Mouse (Mus musculus): ENCODE results near the gene Vars. TPM values are rescaled to one million over a fixed set of nuclear protein-coding genes. Genes with fewer than 3 reads are reported as not detected.

Vars gene
- polyA plus RNA-seq, 1 experiment = 43.7 TPM

DNA sequence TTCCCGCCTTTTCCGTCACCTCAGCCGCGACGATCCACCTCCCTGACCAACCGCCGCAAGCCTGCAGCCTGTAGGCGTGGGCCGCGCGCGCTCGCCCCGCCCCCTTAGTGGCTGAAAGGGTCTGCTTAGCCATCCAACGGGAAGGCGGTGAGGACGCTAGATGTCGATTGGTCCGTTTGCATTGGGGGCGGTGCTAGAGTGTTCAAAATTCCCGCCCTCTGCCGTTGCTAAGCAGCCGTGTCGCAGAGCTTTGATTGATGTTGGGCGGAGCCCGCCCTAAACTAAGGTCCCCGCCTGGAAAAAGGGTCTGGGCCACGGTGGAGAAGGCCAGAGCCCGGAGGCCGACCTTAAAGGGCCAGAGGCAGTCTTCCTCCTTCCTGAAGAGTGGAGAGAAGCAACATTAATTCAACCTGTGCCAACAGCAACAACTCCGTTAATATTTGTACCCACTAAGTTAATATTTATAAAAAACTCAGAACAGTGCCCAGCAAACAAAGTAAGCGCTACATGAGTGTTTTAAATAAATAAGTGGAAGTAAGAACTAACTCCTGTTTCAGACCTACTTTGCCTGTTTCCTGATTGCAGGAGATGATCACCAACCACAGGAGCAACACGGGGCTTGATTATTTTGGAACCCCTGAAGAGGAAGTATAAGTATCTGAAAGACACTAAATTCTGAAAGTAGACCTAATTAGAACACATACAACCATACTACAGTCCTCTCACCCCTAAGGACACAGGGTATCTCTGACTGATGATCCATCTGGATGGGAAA, 46.1 kb downstream of the Vars start, which contains the start of gene Msh5:
Gene Msh5, minus strand, starts transcription at position 65 of the 775 bp plus-strand sequence.
- H3K4me1 ChIP-seq (ENCODE audit: control insufficient read depth, insufficient read depth, low read length) = no peaks in the 10 kb centered on the region
- H3K27ac ChIP-seq (ENCODE audit: insufficient read depth, low read length) = no peak within 1 kb of the TSS
- no peak for TF ChIP-seq CTCF (IDR thresholded peaks at IDR 0.05; ENCODE audit: extremely low read depth, insufficient read depth, low read length)
- no peak for TF ChIP-seq POLR2A (IDR thresholded peaks at IDR 0.05; ENCODE audit: extremely low read depth, insufficient read depth, low read length)
- peak within 1 kb of the TSS; percentile 19 for H3K4me3 ChIP-seq (ENCODE audit: insufficient read depth, low read length)

DNA sequence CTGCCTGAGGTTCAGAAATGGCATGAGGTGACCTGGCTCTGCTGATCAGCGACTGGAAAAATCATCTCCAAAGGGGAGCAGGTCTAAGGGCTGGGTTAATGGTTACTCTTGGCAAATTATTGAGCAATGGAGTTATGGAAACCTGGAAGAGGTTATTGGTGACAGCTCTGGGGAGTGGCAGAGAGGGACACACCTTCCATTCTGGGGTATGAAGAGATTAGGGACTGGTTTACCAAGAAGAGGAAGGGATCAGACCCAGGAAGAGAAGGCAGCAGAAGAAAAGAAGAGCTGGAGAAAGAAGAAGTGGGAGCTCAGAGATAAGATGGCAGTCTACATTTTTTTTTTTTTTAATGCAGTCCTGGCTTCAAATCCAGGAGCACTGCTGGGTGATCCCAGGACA, 46.9 kb downstream of the Vars start:
- no peak overlapping the region for H3K27ac ChIP-seq (ENCODE audit: insufficient read depth, low read length)
- H3K4me1 ChIP-seq (ENCODE audit: control insufficient read depth, insufficient read depth, low read length) = no peaks in the 10 kb centered on the region
- H3K4me3 ChIP-seq (ENCODE audit: insufficient read depth, low read length) = no peak overlapping the region
- TF ChIP-seq POLR2A (IDR thresholded peaks at IDR 0.05; ENCODE audit: extremely low read depth, insufficient read depth, low read length) (no peak), CTCF (IDR thresholded peaks at IDR 0.05; ENCODE audit: extremely low read depth, insufficient read depth, low read length) (no peak)

DNA sequence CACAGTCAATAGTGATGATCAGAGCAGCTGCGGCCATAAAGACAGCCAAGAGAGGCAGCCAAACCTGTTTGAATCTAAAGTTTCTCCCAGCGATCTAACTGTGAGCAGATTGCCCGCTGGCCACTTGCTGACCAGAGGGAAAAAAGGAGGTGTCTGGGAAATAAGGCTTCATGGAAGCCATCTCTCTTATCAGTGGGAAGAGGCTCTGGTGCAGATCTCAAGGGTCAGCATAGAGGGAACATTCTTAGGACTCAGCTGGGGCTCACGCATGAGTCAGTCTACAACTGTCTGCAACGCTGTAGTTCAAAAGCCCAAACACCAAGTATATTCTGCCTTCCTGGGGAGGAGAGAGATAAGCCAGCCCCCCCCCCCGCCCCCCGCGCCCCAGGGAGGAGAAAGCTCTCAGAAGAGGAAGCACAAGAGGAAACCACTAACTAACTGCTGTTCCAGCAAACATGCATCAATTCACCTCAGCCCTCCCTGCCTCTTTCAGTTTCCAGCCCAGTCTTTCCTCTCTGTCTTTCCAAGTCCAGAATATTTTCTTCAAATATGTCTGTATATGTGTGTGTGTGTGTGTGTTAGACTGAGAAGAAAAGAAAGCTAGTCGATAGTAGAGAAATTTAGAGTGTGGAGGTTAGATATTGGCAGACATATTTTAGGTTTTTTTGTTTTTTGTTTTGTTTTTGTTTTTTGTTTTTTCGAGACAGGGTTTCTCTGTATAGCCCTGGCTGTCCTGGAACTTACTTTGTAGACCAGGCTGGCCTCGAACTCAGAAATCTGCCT, 47.6 kb downstream of the Vars start:
- TF ChIP-seq CTCF (IDR thresholded peaks at IDR 0.05; ENCODE audit: extremely low read depth, insufficient read depth, low read length) = no peak
- no peak overlapping the region for H3K27ac ChIP-seq (ENCODE audit: insufficient read depth, low read length)

DNA sequence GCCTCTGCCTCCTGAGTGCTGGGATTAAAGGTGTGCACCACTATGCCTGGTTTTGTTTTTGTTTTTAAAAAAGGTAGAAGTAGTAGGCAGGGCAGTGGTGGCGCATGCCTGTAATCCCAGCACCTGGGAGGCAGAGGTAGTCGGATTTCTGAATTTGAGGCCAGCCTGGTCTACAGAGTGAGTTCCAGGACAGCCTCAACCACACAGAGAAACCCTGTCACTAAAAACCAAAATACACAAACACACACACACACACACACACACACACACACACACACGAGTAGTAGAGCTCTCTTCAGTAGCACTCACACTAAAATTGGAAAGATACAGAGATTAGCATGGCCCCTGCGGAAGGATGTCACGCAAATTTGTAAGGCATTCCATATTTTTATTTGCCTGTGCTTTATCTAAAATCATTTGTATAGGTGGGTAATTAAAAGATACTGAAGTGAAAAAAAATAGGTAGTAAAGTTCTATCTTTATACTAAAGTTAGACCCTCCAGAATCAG, 48.2 kb downstream of the Vars start:
- no peak overlapping the region for H3K27ac ChIP-seq (ENCODE audit: insufficient read depth, low read length)
- no peaks in the 10 kb centered on the region for H3K4me1 ChIP-seq (ENCODE audit: control insufficient read depth, insufficient read depth, low read length)
- TF ChIP-seq POLR2A (IDR thresholded peaks at IDR 0.05; ENCODE audit: extremely low read depth, insufficient read depth, low read length) = no peak
- H3K4me3 ChIP-seq (ENCODE audit: insufficient read depth, low read length) = no peak overlapping the region

More for the DNA sequence above, 47.6 kb downstream of the Vars start:
- Histone ChIP-seq H3K4me3 (ENCODE audit: insufficient read depth, low read length) (no peak overlapping the region), H3K4me1 (ENCODE audit: control insufficient read depth, insufficient read depth, low read length) (no peaks in the 10 kb centered on the region)

DNA sequence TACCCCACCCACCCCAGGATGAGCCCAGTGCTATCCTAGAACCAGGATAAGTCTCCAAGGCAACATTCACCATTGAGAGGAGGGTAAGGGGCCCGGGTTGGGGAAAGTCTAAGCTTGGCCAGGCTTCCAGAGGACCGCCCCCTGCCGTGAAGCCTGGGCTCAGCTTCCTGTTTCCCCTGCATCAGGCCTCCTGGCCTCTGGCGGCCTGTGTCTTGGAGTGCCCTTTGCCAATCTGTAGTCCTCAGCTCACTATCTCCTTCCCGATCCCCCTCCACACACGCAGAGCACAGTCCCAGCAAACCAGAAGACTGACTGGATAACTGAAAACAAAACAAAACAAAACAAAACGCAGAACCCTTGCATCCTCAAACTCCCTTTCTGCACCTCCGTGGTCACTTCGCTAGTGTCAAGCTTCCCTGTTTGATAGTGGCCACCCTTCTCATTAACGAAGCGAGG, 48.8 kb downstream of the Vars start, which contains the start of gene Clic1:
Gene Clic1, plus strand, starts transcription at position 406 of the 456 bp plus-strand sequence.
- peak within 1 kb of the TSS; percentile 33 for H3K27ac ChIP-seq (ENCODE audit: insufficient read depth, low read length)

DNA sequence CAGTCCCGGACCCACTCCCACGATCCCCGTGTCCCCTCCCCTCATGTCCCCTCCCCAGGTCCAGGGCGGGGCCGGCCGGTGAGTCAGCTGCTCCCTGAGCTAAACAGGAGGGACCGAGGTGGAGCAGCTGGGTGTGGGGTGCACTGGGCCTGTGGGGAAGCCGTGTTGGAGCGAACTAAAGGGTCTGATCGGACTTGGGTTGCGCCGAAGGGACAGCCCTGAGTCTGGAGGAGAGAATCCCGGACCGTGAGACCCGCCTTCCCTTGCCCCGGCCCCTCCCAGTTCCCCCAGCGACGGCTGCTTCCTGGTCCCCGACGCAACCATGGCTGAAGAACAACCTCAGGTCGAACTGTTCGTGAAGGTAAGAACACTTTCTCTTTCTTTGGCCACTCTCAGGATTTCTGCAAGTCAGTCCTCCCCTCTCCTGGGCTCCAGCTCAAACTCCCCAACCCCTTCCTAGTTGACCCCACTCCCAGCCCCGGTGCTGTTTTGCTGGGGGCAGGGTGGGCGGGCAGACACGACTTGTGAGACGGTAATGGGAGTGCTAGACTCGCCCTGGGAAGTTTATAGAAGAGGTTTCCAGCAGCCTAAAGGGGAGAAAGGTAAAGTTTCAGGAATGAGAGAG, 49.5 kb downstream of the Vars start:
- 0 out of 2 replicates have a peak, but pooled peaks have one; percentile 7 for TF ChIP-seq POLR2A (IDR thresholded peaks at IDR 0.05; ENCODE audit: extremely low read depth, insufficient read depth, low read length)
- no peak for TF ChIP-seq CTCF (IDR thresholded peaks at IDR 0.05; ENCODE audit: extremely low read depth, insufficient read depth, low read length)
- Histone ChIP-seq H3K4me3 (ENCODE audit: insufficient read depth, low read length) (peak overlapping the region; percentile 27), H3K27ac (ENCODE audit: insufficient read depth, low read length) (peak overlapping the region; percentile 33), H3K4me1 (ENCODE audit: control insufficient read depth, insufficient read depth, low read length) (no peaks in the 10 kb centered on the region)

More for the DNA sequence above, 48.8 kb downstream of the Vars start, which contains the start of gene Clic1:
- Histone ChIP-seq H3K4me1 (ENCODE audit: control insufficient read depth, insufficient read depth, low read length) (no peaks in the 10 kb centered on the region), H3K4me3 (ENCODE audit: insufficient read depth, low read length) (peak within 1 kb of the TSS; percentile 27)
- TF ChIP-seq POLR2A (IDR thresholded peaks at IDR 0.05; ENCODE audit: extremely low read depth, insufficient read depth, low read length) (no peak), CTCF (IDR thresholded peaks at IDR 0.05; ENCODE audit: extremely low read depth, insufficient read depth, low read length) (no peak)

DNA sequence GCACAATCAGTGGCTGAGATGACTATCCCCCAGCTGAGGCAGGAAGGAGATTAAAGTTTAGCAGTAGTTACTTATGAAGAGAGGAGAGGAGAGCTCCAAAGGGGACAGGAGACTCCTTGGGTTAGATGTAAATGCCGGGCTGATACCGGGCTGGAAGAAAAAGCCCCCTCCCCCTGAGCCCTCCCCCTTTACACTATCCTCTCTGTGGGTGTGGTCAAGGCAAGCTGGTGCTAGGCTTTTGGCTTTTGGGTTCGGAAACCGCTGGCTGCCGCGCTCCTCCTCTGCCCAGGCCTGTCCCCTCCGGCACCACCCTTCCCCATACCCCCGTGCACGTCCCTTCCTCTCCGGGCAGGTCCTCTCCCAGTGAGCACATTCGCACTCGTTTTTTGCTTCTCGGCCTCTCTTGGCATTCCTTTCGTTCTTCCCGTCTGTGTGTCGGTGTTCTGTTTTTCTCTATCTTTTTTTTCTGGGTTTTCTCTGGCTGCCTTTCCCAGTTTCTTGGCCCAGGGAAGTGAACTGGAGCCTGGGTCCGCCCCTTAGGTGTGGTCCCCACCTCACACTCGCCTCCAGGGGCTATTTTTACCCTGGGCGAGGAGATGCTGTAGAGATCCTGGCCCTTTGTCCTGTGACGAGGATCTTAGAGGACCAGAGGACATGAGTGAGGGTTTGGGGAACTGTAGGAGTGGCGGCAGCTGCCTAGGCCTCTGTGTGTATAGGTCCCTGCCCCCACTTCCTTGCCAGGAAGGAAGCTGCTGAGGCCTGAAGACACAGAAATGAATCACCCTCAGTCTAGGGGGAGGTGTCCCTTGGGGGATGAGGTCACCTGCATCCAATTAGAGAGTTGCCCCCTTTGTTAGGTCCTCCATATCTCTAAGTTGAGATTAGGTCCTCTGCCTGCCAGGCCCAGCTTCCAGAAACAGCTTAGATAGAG, 50.6 kb downstream of the Vars start:
- peak; percentile 43; the same call in 1 of the 2 replicates for TF ChIP-seq POLR2A (IDR thresholded peaks at IDR 0.05; ENCODE audit: extremely low read depth, insufficient read depth, low read length)
- TF ChIP-seq CTCF (IDR thresholded peaks at IDR 0.05; ENCODE audit: extremely low read depth, insufficient read depth, low read length) = no peak
- Histone ChIP-seq H3K4me3 (ENCODE audit: insufficient read depth, low read length) (peak overlapping the region; percentile 27), H3K27ac (ENCODE audit: insufficient read depth, low read length) (peak overlapping the region; percentile 60), H3K4me1 (ENCODE audit: control insufficient read depth, insufficient read depth, low read length) (no peaks in the 10 kb centered on the region)

DNA sequence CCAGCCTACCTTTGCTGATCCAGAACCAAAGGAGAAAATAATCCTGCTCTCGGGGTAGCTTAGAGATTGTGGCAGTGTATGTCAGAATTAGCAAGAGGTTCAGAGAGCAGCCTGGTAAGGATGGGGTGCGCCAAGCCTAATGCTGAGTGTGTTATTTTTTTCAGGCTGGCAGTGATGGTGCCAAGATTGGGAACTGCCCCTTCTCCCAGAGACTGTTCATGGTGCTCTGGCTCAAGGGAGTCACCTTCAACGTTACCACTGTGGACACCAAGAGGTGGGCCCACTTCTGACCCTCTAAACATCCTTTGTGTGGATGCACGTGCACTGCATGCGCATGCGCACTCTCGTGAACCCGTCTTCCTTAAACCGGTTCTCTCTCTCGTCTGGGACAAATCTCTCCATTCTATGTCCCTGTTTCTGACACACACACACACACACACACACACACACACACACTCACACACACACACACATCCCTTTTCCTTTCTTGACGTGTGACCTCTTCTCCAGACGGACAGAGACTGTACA, 51.5 kb downstream of the Vars start:
- Histone ChIP-seq H3K4me3 (ENCODE audit: insufficient read depth, low read length) (no peak overlapping the region), H3K27ac (ENCODE audit: insufficient read depth, low read length) (no peak overlapping the region)
- no peak for TF ChIP-seq POLR2A (IDR thresholded peaks at IDR 0.05; ENCODE audit: extremely low read depth, insufficient read depth, low read length)
- no peak for TF ChIP-seq CTCF (IDR thresholded peaks at IDR 0.05; ENCODE audit: extremely low read depth, insufficient read depth, low read length)

More for the DNA sequence above, 51.5 kb downstream of the Vars start:
- H3K4me1 ChIP-seq (ENCODE audit: control insufficient read depth, insufficient read depth, low read length) = no peaks in the 10 kb centered on the region

Measured in cortical plate, adult 2 months (tissue).